Mouse (Mus musculus) liver, embryonic 11.5 days (tissue): ENCODE data around the gene Lancl1. TPM values are rescaled to one million over a fixed set of nuclear protein-coding genes. Genes with fewer than 3 reads are reported as not detected.

Experiments
- ATAC-seq: fragments of 200-750 bp; cut with Nextera tagmentation; replicated peaks from 2 replicates; pipeline ENCODE4 v1.8.0; 2017; ENCODE audit warnings: moderate number of reproducible peaks, mild to moderate bottlenecking, moderate TSS enrichment, moderate library complexity; ENCODE audit not compliant: low FRiP score
- DNase-seq: peaks from one replicate; pipeline ENCODE4 v3.0.0-alpha.2; 2017; ENCODE audit warnings: low spot score
- H3K27ac ChIP-seq: fragments of 300-500 bp; sonication (generic); 2 replicates; pipeline ENCODE4 v1.5.1; 2014; ENCODE audit warnings: mild to moderate bottlenecking, low read depth, low read length, control low read depth
- H3K27me3 ChIP-seq: fragments of 300-500 bp; sonication (generic); replicated peaks from 2 replicates; pipeline ENCODE4 v1.6.1; 2014; ENCODE audit warnings: low read length, mixed read lengths; ENCODE audit not compliant: control insufficient read depth, insufficient read depth
- H3K36me3 ChIP-seq: fragments of 300-500 bp; sonication (generic); 2 replicates; pipeline ENCODE4 v1.6.1; 2014; ENCODE audit warnings: mild to moderate bottlenecking, low read length, moderate library complexity, mixed read lengths; ENCODE audit not compliant: control insufficient read depth, insufficient read depth
- H3K4me1 ChIP-seq: fragments of 300-500 bp; sonication (generic); replicated peaks from 2 replicates; pipeline ENCODE4 v1.6.1; 2014; ENCODE audit warnings: low read length, mixed read lengths; ENCODE audit not compliant: control insufficient read depth, insufficient read depth
- H3K4me2 ChIP-seq: fragments of 300-500 bp; sonication (generic); 2 replicates; pipeline ENCODE4 v1.6.1; 2014; ENCODE audit warnings: mild to moderate bottlenecking, control low read depth, moderate library complexity
- H3K4me3 ChIP-seq: fragments of 300-500 bp; sonication (generic); 2 replicates; pipeline ENCODE4 v1.5.1; 2014; ENCODE audit warnings: low read depth, low read length, control low read depth
- H3K9ac ChIP-seq: fragments of 300-500 bp; sonication (generic); 2 replicates; pipeline ENCODE4 v1.6.1; 2014; ENCODE audit warnings: low read depth, low read length, control low read depth
- H3K9me3 ChIP-seq: fragments of 300-500 bp; sonication (generic); 2 replicates; pipeline ENCODE4 v1.6.1; 2016; ENCODE audit warnings: low read length, inconsistent platforms, mixed read lengths; ENCODE audit not compliant: control insufficient read depth
- WGBS: fragments of 180-500 bp; shearing (Covaris S2); extraction: QIAGEN DNeasy Blood & Tissue Kit; methylation state at CpG from one replicate; pipeline ENCODE4 v1.1.7; 2014; 5-methylcytosine and 5-hydroxymethylcytosine counted together
- polyA plus RNA-seq: library from polyadenylated mRNA; unstranded; fragments of >200 nt; fragmentation: Nextera tagmentation; extraction: Ambion mirVana; gene quantifications from 2 replicates; pipeline ENCODE4 v1.2.1, GENCODE M21; 2014

Gene Lancl1
- polyA plus RNA-seq, 1 experiment from 2014 or later = 49.0 TPM

DNA sequence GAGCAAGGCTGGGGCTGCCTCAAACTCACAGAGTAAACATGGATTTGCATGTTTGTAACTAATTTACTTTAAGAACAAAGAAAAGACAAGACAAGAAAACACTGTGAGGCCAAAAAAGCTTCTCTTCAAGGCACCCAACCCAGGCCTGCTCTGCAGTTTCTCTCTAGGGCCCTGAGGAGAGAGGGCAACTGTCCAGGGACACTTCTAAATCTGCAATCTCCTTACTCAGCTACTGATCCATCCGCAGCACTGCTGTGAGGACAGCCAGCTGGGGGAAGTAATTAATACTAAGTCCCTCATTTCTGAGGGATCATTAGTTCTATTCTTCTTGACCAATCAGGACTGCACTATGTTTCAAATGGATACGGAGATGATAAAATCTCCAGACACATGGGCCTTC lies 12.5 kb downstream of the Lancl1 start:
- H3K27me3 ChIP-seq = no peaks in the 10 kb centered on the region
- H3K4me3 ChIP-seq = no peak overlapping the region
- no peak overlapping the region for H3K9ac ChIP-seq
- H3K27ac ChIP-seq = no peak overlapping the region
- ATAC-seq = no peak
- no peak overlapping the region for H3K4me2 ChIP-seq
- H3K4me1 ChIP-seq = no peaks in the 10 kb centered on the region
- WGBS = 80% methylated on average over 2 of the region's 2 CpGs
- no peak for DNase-seq
- H3K36me3 ChIP-seq = peaks cover 2% of the 10 kb centered on the region; the same call in 1 of the 2 replicates
- no peaks in the 10 kb centered on the region for H3K9me3 ChIP-seq

DNA sequence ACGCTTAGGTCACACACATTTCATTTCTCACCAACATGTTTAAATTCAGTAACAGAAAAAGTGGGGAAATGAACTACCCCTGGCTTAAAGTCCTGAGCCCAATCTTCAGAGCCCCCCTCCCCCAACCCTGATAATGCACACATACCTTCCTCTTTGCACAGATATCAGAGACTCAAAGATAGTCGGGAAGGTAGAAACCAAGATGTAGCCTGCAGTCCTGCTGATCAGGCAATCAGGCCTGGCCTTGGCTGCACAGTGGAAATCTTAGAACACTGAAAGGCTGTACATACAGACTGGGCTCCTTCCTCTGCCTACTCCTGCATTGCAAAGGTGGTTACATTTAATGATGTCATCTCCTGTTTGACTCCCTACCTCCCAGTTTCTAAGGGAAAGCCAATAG lies 15.9 kb downstream of the Lancl1 start:
- WGBS = 74% methylated on average over 2 of the region's 2 CpGs

DNA sequence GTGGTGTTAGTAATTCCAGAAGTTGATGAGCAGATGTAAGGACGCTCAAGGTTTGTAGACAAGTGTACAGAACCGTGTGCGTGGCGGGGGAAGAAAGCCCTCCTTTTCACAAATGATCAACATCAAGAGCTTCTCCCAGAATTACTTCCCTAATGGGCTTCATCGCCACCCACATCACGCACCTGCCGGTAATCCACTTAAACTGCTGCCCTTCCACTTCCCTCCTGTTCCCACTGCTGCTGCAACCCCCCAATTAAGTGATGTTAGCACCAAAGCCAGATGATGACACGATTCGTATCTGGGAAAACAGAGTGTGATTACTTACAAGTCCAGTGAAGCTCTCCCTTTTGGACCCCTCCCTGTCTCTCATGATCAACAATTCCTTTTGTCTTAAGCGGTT lies 16.6 kb downstream of the Lancl1 start:
- Histone ChIP-seq H3K9me3 (no peaks in the 10 kb centered on the region), H3K27me3 (no peaks in the 10 kb centered on the region), H3K4me1 (no peaks in the 10 kb centered on the region), H3K9ac (no peak overlapping the region), H3K4me3 (no peak overlapping the region), H3K27ac (no peak overlapping the region), H3K36me3 (peaks cover 2% of the 10 kb centered on the region; the same call in 1 of the 2 replicates), H3K4me2 (no peak overlapping the region)
- ATAC-seq (no peak), DNase-seq (no peak)
- WGBS = 90% methylated on average over 10 of the region's 10 CpGs

More for the DNA sequence above, 15.9 kb downstream of the Lancl1 start:
- Histone ChIP-seq H3K36me3 (peaks cover 2% of the 10 kb centered on the region; the same call in 1 of the 2 replicates), H3K27me3 (no peaks in the 10 kb centered on the region), H3K27ac (no peak overlapping the region), H3K9me3 (no peaks in the 10 kb centered on the region), H3K4me3 (no peak overlapping the region), H3K4me1 (no peaks in the 10 kb centered on the region), H3K4me2 (no peak overlapping the region), H3K9ac (no peak overlapping the region)
- DNase-seq (no peak), ATAC-seq (no peak)

DNA sequence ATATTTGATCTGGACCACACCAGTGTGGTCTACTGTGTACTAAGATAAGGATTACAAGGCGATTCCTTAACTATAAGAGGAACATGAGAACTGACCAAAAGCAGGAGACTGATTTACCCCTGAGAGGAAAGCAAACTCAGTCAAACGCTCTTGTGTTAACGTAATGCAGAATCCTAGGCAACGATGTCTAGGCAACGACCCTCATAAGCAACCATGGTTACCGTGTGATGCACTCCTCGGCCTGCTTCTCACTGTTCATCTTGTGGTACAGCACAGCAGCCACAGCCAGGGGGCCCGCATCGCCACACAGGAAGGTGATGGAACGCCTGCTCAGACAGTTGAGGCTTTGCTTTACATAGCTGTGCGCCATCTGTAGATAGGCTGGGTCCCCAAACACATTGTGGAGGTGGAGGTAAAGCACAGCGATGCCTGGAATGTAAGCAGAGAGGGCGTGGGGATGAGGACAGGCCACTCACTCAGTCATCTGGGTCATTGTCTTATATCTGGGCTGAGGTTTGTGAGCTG lies 18.0 kb downstream of the Lancl1 start:
- Histone ChIP-seq H3K4me3 (no peak overlapping the region), H3K4me1 (no peaks in the 10 kb centered on the region), H3K9ac (no peak overlapping the region), H3K27me3 (no peaks in the 10 kb centered on the region), H3K9me3 (no peaks in the 10 kb centered on the region), H3K4me2 (no peak overlapping the region), H3K27ac (no peak overlapping the region), H3K36me3 (peaks cover 2% of the 10 kb centered on the region; the same call in 1 of the 2 replicates)
- no peak for DNase-seq
- WGBS = 85% methylated on average over 13 of the region's 13 CpGs
- no peak for ATAC-seq

DNA sequence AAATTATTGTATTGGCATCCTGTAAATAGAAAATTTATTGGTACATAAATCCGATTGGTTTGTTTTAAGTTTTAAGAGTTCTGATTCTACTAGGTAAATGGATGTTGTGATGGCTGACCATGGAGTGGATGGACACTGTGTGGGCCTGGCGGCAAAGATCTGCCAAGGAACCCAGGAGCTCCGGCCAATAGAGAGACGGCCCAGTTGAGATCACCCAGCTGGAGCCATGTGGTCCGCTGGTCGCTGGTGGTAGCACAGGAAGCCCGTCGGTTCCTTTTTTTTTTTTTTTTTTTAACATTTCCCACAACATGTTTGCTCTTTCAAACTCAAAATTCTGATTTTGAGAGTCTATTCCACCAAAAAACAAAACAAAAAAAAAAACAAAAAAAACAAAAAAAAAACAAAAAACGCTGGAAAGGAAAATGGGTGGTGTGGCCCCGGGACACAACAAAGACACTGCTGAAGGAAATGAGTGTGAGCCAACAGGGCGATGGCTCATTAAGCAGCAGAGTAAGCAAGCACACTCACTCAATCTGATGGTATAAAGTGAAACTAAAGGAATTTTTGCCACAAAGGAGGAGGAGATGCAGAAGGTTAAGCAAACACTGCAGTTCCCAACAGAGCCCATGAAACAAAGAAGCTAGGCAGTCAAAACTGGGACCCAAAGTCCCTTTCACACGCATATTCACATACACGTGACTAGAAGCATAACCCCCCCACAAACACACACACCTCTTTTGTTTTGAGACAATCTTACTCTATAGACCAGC lies 21.4 kb downstream of the Lancl1 start:
- Histone ChIP-seq H3K27me3 (no peaks in the 10 kb centered on the region), H3K27ac (no peak overlapping the region), H3K4me2 (no peak overlapping the region), H3K4me1 (no peaks in the 10 kb centered on the region), H3K9me3 (no peaks in the 10 kb centered on the region), H3K36me3 (0 out of 2 replicates have a peak, but pooled peaks cover 2% of the 10 kb centered on the region), H3K9ac (no peak overlapping the region), H3K4me3 (no peak overlapping the region)
- ATAC-seq (no peak), DNase-seq (no peak)
- WGBS = 87% methylated on average over 13 of the region's 13 CpGs

DNA sequence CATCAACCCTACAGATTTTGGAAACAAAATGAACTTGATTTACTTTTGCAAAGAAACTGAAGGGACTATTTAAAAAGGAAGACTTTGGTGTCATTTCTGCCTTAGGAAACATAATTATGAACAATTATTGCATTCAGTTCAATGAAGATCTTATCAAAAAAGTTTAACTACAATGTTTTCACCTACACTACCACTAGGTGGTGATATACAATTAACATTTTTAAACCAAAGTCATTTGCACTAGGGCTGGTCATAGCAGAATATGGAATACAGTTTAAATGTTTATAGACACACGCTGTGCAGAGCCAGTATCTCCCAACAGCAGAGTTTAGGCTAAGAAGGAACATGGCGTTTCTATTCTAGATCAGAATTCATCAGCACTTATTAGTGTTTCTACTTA lies 24.5 kb downstream of the Lancl1 start:
- Histone ChIP-seq H3K27ac (no peak overlapping the region), H3K9me3 (no peaks in the 10 kb centered on the region), H3K9ac (no peak overlapping the region), H3K27me3 (no peaks in the 10 kb centered on the region), H3K4me1 (no peaks in the 10 kb centered on the region), H3K4me3 (no peak overlapping the region), H3K4me2 (no peak overlapping the region), H3K36me3 (no peaks in the 10 kb centered on the region)
- DNase-seq (no peak), ATAC-seq (no peak)
- 55% methylated on average over 2 of the region's 2 CpGs for WGBS

DNA sequence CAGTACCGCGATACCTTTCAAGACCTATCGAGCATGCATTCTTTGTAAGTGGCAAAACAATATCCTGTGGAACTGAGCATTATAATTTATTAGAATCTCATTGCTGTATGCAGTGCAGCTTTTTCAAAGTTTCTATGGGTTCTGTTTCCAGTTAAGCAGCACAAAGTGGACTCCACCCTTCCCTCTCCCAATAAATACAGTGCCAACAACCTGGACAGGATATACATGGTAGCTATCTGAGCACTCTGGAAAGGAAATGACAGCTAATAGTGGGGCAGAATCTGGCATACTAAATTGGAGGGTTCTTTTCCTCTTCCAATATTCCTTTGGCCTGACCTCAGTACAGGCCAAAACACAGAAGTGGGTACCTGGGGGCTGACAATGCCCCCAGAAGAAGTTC lies 28.2 kb downstream of the Lancl1 start:
- no peak overlapping the region for H3K9ac ChIP-seq
- no peak overlapping the region for H3K4me2 ChIP-seq
- no peak overlapping the region for H3K4me3 ChIP-seq
- H3K9me3 ChIP-seq = no peaks in the 10 kb centered on the region
- DNase-seq (no peak), ATAC-seq (no peak)
- no peaks in the 10 kb centered on the region for H3K4me1 ChIP-seq
- peaks cover 8% of the 10 kb centered on the region; the same call in 1 of the 2 replicates for H3K36me3 ChIP-seq
- WGBS = 94% methylated on average over 3 of the region's 3 CpGs
- H3K27ac ChIP-seq = no peak overlapping the region
- no peaks in the 10 kb centered on the region for H3K27me3 ChIP-seq

DNA sequence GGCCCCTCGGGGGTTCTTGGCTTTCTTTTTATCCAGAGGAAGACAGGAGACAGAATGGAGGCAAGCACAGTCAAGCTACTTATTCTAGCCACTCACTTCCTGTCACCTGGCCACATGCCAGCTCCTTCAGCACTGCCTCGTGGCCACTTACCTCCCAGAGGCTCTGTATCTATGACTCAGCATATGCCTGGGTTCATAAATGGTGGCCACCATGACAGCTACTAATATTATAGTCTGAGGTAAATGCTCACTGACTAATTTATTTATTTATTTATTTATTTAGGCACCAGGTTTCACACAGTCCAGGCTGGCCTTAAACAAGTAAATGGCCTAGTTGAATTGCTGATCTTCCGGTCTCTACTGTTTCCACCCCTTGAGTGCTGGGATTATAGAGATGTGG lies 35.0 kb downstream of the Lancl1 start:
- Histone ChIP-seq H3K4me2 (no peak overlapping the region), H3K27me3 (no peaks in the 10 kb centered on the region), H3K9ac (no peak overlapping the region), H3K4me1 (no peaks in the 10 kb centered on the region), H3K36me3 (peaks cover 8% of the 10 kb centered on the region; the same call in 1 of the 2 replicates), H3K9me3 (no peaks in the 10 kb centered on the region), H3K4me3 (no peak overlapping the region), H3K27ac (no peak overlapping the region)
- 70% methylated on average over 3 of the region's 3 CpGs for WGBS
- ATAC-seq (no peak), DNase-seq (no peak)

DNA sequence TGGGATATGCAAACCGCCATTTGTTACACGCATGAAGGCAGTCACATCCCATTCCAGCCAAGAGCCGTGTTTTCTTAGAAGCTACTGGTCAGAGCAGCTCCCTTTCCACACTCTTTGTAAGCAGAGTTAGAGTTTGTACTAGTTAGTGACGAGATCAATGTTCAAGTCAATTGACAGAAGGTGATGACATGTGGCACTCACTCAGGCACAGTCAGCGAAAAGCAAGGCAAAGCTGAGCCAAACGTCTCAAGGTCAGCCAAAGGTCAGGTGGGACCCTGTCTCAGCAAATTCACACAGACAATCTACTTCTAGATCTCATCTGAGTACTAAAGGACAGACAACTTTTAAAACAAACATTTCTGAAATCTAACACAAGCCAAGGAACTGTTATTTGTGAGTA lies 36.4 kb downstream of the Lancl1 start:
- Histone ChIP-seq H3K4me1 (no peaks in the 10 kb centered on the region), H3K4me3 (no peak overlapping the region), H3K36me3 (peaks cover 8% of the 10 kb centered on the region; the same call in 1 of the 2 replicates), H3K9ac (no peak overlapping the region), H3K27me3 (no peaks in the 10 kb centered on the region), H3K27ac (no peak overlapping the region), H3K9me3 (no peaks in the 10 kb centered on the region), H3K4me2 (no peak overlapping the region)
- WGBS = 74% methylated on average over 6 of the region's 6 CpGs
- ATAC-seq = no peak
- no peak for DNase-seq
